Mouse (Mus musculus): ENCODE results near the gene Olfr889. TPM values are rescaled to one million over a fixed set of nuclear protein-coding genes. Genes with fewer than 3 reads are reported as not detected.

Gene Olfr889
- total RNA-seq (2023): 0.09 to 0.19 TPM in 2 of 4 replicates, not detected in the others

DNA sequence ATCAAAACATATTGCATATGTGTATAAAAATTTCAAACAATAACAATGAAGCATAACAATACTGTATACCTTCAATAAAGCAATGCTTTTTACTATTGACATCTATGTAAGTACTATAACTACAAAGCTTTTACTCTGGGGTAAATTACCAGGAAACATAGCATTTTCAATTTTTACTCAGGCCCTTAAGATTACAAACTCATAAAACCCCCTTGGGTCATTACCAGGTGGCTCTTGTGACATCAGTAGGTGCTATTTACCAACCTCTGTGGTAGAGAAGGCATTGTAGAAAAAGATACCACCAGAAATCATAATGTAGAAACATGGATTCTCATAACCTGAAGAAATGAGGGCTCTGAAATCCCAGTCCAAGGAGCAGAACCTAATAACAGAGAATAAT, at the start of gene Olfr889:
TSS of gene Olfr889 (plus strand) at position 301 of the 400 bp plus-strand sequence.

GRCm38 (mm10) chr9:38083772-38084171, 31.2 kb upstream of the Olfr889 start, which contains the start of gene Olfr887:
Olfr887 (plus strand) TSS chr9:38084072.

GRCm38 (mm10) chr9:38107828-38108227, 7.2 kb upstream of the Olfr889 start, which contains the start of gene Olfr888:
Olfr888 (plus strand) TSS chr9:38108128.

GRCm38 (mm10) chr9:38142217-38142616, 27.2 kb downstream of the Olfr889 start, which contains the start of gene Olfr890:
Olfr890 (plus strand) TSS chr9:38142517.

Other genes with a start within 250 kb of the Olfr889 start
- gene Olfr145, start 218.5 kb upstream of the Olfr889 start, total RNA-seq (2023): not detected in 4 replicates
- gene Olfr878, start 197.4 kb upstream of the Olfr889 start, total RNA-seq (2023): not detected in 4 replicates
- gene Olfr881, start 123.4 kb upstream of the Olfr889 start, total RNA-seq (2023): not detected in 4 replicates
- gene Olfr883, start 89.4 kb upstream of the Olfr889 start, total RNA-seq (2023): not detected in 4 replicates
- not detected in 4 replicates for gene Olfr884, start 68.6 kb upstream of the Olfr889 start, total RNA-seq (2023)
- not detected in 4 replicates for gene Olfr885, start 53.9 kb upstream of the Olfr889 start, total RNA-seq (2023)
- not detected in 4 replicates for gene Olfr887, start 31.1 kb upstream of the Olfr889 start, total RNA-seq (2023)
- gene Olfr888, start 7.1 kb upstream of the Olfr889 start, total RNA-seq (2023): not detected in 4 replicates
- not detected in 4 replicates for gene Olfr890, start 27.3 kb downstream of the Olfr889 start, total RNA-seq (2023)
- not detected in 4 replicates for gene Olfr891, start 65.6 kb downstream of the Olfr889 start, total RNA-seq (2023)
- not detected in 4 replicates for gene Olfr893, start 93.2 kb downstream of the Olfr889 start, total RNA-seq (2023)
- not detected in 4 replicates for gene Olfr894, start 102.9 kb downstream of the Olfr889 start, total RNA-seq (2023)
- not detected in 4 replicates for gene Olfr143, start 137.6 kb downstream of the Olfr889 start, total RNA-seq (2023)
- gene Olfr895, start 152.7 kb downstream of the Olfr889 start, total RNA-seq (2023): not detected in 4 replicates
- gene Olfr896-ps1, start 175.9 kb downstream of the Olfr889 start, total RNA-seq (2023): not detected in 4 replicates
- not detected in 4 replicates for gene Olfr25, start 213.9 kb downstream of the Olfr889 start, total RNA-seq (2023)
- gene Olfr898, start 233.2 kb downstream of the Olfr889 start, total RNA-seq (2023): not detected in 4 replicates